Mouse (Mus musculus) splenic B cell, adult 2 months (primary cell): ENCODE measurements around the gene Sec16a.
"Not testable (repeated sequence)": the region's sequence is repeated elsewhere in the genome, so short reads cannot be mapped to it uniquely, and the experiment has no call there.

ENCODE experiments used
- DNase-seq: peaks from one replicate; pipeline ENCODE4 v3.0.0-alpha.2; 2011; ENCODE audit warnings: low read depth, low spot score
- H3K27me3 ChIP-seq: 2 replicates; pipeline ENCODE4 v1.6.1; 2012; ENCODE audit warnings: mild to moderate bottlenecking, low read length, moderate library complexity, mixed read lengths; ENCODE audit not compliant: control insufficient read depth, poor library complexity, insufficient read depth, severe bottlenecking
- H3K36me3 ChIP-seq: 2 replicates; pipeline ENCODE4 v1.6.1; 2012; ENCODE audit warnings: mild to moderate bottlenecking, low read length, moderate library complexity, mixed read lengths; ENCODE audit not compliant: control insufficient read depth, poor library complexity, insufficient read depth, severe bottlenecking

The Sec16a gene

GRCm38 (mm10) chr2:26401023-26401422 is 44.0 kb downstream of the Sec16a start:
- no peak for DNase-seq
- Histone ChIP-seq H3K36me3 (peaks cover 11% of the 10 kb centered on the region), H3K27me3 (no peaks in the 10 kb centered on the region)

- DNase-seq: no peak
- peaks cover 12% of the 10 kb centered on the region for H3K36me3 ChIP-seq
- H3K27me3 ChIP-seq: no peaks in the 10 kb centered on the region
Observed at GRCm38 (mm10) chr2:26400296-26400695, 44.7 kb downstream of the Sec16a start.

- no peak for DNase-seq
- peaks cover 15% of the 10 kb centered on the region for H3K36me3 ChIP-seq
- H3K27me3 ChIP-seq: no peaks in the 10 kb centered on the region
Observed at GRCm38 (mm10) chr2:26399647-26400046, 45.4 kb downstream of the Sec16a start.

DNA sequence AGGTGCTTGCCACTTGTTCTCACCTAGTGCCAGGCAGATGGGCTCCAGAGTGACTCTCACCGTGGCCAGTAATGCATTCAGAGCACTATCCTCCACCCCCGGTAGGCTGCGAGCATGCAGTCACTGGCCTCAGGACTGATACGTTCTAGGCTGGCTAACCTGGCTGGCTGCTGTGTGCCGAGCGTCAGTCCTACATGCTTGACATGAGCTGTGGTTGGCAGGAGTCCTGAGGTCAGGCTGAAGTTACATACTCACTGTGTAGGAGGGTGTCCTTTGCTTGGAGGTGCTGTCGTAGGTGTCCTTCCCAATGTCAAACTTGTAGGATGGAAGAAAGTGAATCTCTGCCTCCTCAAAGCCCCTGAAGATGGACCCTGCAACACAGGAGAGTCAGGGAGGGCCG is 46.0 kb downstream of the Sec16a start:
- H3K27me3 ChIP-seq: no peaks in the 10 kb centered on the region
- peaks cover 19% of the 10 kb centered on the region for H3K36me3 ChIP-seq
- DNase-seq: no peak

- no peaks in the 10 kb centered on the region for H3K27me3 ChIP-seq
- DNase-seq: no peak
- peaks cover 25% of the 10 kb centered on the region for H3K36me3 ChIP-seq
Observed at GRCm38 (mm10) chr2:26391617-26392016, 53.4 kb downstream of the Sec16a start.

- DNase-seq: no peak
- H3K36me3 ChIP-seq: peaks cover 28% of the 10 kb centered on the region
- H3K27me3 ChIP-seq: no peaks in the 10 kb centered on the region
Observed at GRCm38 (mm10) chr2:26390954-26391353, 54.1 kb downstream of the Sec16a start.

GRCm38 (mm10) chr2:26389154-26389690 is 55.8 kb downstream of the Sec16a start, which contains the start of the genes Entr1 and Pmpca:
TSS of gene Entr1 (minus strand) at chr2:26389316.
TSS of gene Pmpca (plus strand) at chr2:26389339.
- Histone ChIP-seq H3K36me3 (peaks cover 27% of the 10 kb centered on the region), H3K27me3 (no peaks in the 10 kb centered on the region)
- DNase-seq: peak; percentile 88

GRCm38 (mm10) chr2:26388682-26389153 is 56.3 kb downstream of the Sec16a start:
- DNase-seq: no peak
- no peaks in the 10 kb centered on the region for H3K27me3 ChIP-seq

DNA sequence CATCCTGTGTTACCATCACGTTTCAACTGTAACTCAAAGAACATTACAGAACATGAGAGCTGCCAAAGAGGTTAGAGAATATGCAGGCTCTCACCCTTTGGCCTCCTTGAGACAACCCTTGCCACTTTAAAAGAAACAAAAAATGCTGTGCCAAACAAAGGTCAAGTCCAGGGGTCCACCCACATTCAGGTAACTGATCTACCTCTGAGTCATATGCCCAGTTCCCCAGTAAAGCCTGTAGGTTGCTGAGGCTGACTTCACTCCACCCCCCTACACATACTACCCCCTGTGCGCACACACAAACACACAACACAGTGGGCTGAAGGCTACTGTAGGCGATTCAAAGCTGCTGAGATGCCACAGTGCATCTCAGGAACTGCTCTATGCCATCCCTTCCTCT is 57.3 kb downstream of the Sec16a start:
- H3K27me3 ChIP-seq: no peaks in the 10 kb centered on the region
- H3K36me3 ChIP-seq: peaks cover 19% of the 10 kb centered on the region
- no peak for DNase-seq

More at GRCm38 (mm10) chr2:26388682-26389153, 56.3 kb downstream of the Sec16a start:
- peaks cover 26% of the 10 kb centered on the region for H3K36me3 ChIP-seq

- DNase-seq, H3K27me3 ChIP-seq: not testable (repeated sequence)
- peaks cover 12% of the 10 kb centered on the region for H3K36me3 ChIP-seq
Observed at GRCm38 (mm10) chr2:26380871-26381270, 64.1 kb downstream of the Sec16a start.

- Histone ChIP-seq H3K27me3 (no peaks in the 10 kb centered on the region), H3K36me3 (peaks cover 9% of the 10 kb centered on the region)
- peak; percentile 84 for DNase-seq
Observed at GRCm38 (mm10) chr2:26380131-26380771, 64.8 kb downstream of the Sec16a start, which contains the start of gene Snapc4. TSS of gene Snapc4 (minus strand) at chr2:26380653.

GRCm38 (mm10) chr2:26372396-26372795 is 72.6 kb downstream of the Sec16a start:
- no peak for DNase-seq
- H3K36me3 ChIP-seq: peaks cover 9% of the 10 kb centered on the region
- no peaks in the 10 kb centered on the region for H3K27me3 ChIP-seq

DNA sequence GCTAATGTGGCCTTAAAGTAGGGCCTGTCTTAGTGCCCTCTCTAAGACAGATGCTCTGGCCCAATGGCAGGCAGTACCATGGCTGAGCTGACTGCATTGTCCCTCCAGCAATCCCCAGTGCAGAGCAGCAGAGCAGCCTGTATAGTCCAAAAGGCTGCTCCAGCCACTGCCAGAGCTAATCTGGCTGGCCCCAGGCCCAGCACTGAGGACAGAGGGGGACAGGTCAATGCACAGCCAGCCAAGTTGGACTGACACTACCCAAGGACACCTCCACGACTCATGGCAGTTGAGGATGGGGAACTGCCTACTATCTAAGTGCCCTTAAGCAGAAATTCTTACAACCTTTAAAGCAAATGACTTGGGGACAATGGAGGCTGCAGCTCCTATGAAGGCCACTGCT is 76.4 kb downstream of the Sec16a start:
- H3K36me3 ChIP-seq: peaks cover 8% of the 10 kb centered on the region
- no peak for DNase-seq
- no peaks in the 10 kb centered on the region for H3K27me3 ChIP-seq

- H3K27me3 ChIP-seq: no peaks in the 10 kb centered on the region
- H3K36me3 ChIP-seq: peaks cover 8% of the 10 kb centered on the region
- DNase-seq: no peak
Observed at GRCm38 (mm10) chr2:26367911-26368310, 77.1 kb downstream of the Sec16a start.

- no peak for DNase-seq
- H3K36me3 ChIP-seq: peaks cover 4% of the 10 kb centered on the region; the same call in 1 of the 2 replicates
- H3K27me3 ChIP-seq: no peaks in the 10 kb centered on the region
Observed at GRCm38 (mm10) chr2:26364738-26365465, 80.1 kb downstream of the Sec16a start.
